ENCODE assay signal across 20 mouse cellular contexts in the genomic region with DNA sequence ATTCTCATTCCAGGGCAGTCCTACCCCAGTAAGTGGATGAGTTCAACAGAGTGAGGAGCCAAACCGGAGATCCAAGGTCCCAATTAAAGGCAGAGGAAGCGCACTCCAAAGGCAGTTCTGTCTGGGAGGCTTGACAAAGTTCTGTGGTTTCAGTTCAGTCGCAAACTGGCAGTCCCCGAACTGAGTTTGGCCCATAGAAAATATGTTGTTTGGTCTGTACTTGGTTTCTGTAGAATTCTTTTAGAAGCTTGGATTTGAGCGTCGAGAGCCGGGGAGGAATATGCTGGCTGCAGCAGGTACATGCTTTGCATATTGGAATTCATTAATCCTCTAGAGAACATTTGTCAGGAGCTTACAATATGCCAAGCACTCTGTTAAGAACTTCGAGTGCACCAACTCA.
DNase-seq lines count a peak whose midpoint lies in the region; ATAC-seq and TF ChIP-seq lines count a peak whose summit lies in the region.
"Had no signal": no experiment of that assay in that cellular context is flagged by ENCODE, and none has a peak within 500 bp of the region (broad histone marks: within the 10 kb centered on the region; RNA-seq: fewer than 3 reads in every experiment).

No protein-coding gene starts in this region.

- H3K9ac ChIP-seq in forebrain, embryonic 16.5 days (replicated peaks; ENCODE audit: low read depth, low read length): no peak overlapping the region
- H3K9ac ChIP-seq in forebrain, embryonic 11.5 days (ENCODE audit: low read length): no peak overlapping the region
- no peak overlapping the region for H3K9ac ChIP-seq in liver, postnatal 0 days (replicated peaks)
- H3K9ac ChIP-seq: embryonic facial prominence, embryonic 12.5 days; forebrain, embryonic 12.5 days; heart, embryonic 13.5 days; midbrain, embryonic 12.5 days; neural tube, embryonic 13.5 days had no signal

- no peak for DNase-seq in forebrain, embryonic 11.5 days (ENCODE audit: low spot score)
- DNase-seq in heart, postnatal 25 days (ENCODE audit: low spot score): peak; percentile 1
- no peak for DNase-seq in heart, postnatal 14 days
- DNase-seq in brain, adult 2 months (ENCODE audit: low read depth, low spot score): peak; percentile 41
- peak in 1 of 2 experiments; percentile 58 for DNase-seq in layer of hippocampus, adult 2 months (ENCODE audit: low spot score in 2 of 2)
- no peak for DNase-seq in liver, postnatal 0 days
- no peak for DNase-seq in thymus, postnatal 0 days (ENCODE audit: low spot score)
- DNase-seq: adrenal gland, adult 2 months; cerebellum, adult 18-20 months; kidney, adult 9 months; liver; lung, adult 18-20 months; lung, postnatal 4 days; thymus, adult 2 months had no signal

- 69% methylated on average over 8 of the region's 8 CpGs for WGBS in forebrain, embryonic 16.5 days
- WGBS in forebrain, embryonic 11.5 days: 90% methylated on average over 8 of the region's 8 CpGs
- 77% methylated on average over 8 of the region's 8 CpGs for WGBS in liver, postnatal 0 days (ENCODE audit: insufficient replicate concordance)

- TF ChIP-seq CTCF in layer of hippocampus, adult 2 months (conservative IDR thresholded peaks at IDR 0.05): no peak
- no peak for TF ChIP-seq CTCF in liver, postnatal 0 days (IDR thresholded peaks at IDR 0.05; ENCODE audit: low read depth)

- no peaks in the 10 kb centered on the region for H3K9me3 ChIP-seq in forebrain, embryonic 16.5 days (ENCODE audit: control insufficient read depth, low read length)
- no peaks in the 10 kb centered on the region for H3K9me3 ChIP-seq in forebrain, embryonic 11.5 days (ENCODE audit: control insufficient read depth, low read length)
- H3K9me3 ChIP-seq in liver, postnatal 0 days (ENCODE audit: low read length): no peaks in the 10 kb centered on the region
- H3K9me3 ChIP-seq: embryonic facial prominence, embryonic 12.5 days; forebrain, embryonic 12.5 days; heart, embryonic 13.5 days; midbrain, embryonic 12.5 days; neural tube, embryonic 13.5 days had no signal

- 0 out of 2 replicates have a peak, but pooled peaks have one; percentile 36 for ATAC-seq in forebrain, embryonic 16.5 days
- no peak for ATAC-seq in forebrain, embryonic 11.5 days (replicated peaks; ENCODE audit: low FRiP score)
- no peak for ATAC-seq in liver, postnatal 0 days

- no peak overlapping the region for H3K4me3 ChIP-seq in forebrain, embryonic 16.5 days (replicated peaks; ENCODE audit: low read length)
- no peak overlapping the region for H3K4me3 ChIP-seq in forebrain, embryonic 11.5 days (ENCODE audit: low read depth, low read length)
- H3K4me3 ChIP-seq in layer of hippocampus, adult 2 months: peak overlapping the region; percentile 7; the same call in 1 of the 2 replicates
- no peak overlapping the region for H3K4me3 ChIP-seq in liver, postnatal 0 days (ENCODE audit: low read depth, low read length)
- H3K4me3 ChIP-seq: embryonic facial prominence, embryonic 12.5 days; forebrain, embryonic 12.5 days; heart, embryonic 13.5 days; midbrain, embryonic 12.5 days; neural tube, embryonic 13.5 days had no signal

- no peak for TF ChIP-seq EP300 in liver, postnatal 0 days (IDR thresholded peaks at IDR 0.05; ENCODE audit: low read depth)

- intact Hi-C loops in heart, postnatal 25 days (cut with DNase I): no loop called here
- intact Hi-C loops in heart, postnatal 14 days (cut with DNase I): no loop called here

- no peak overlapping the region for H3K4me2 ChIP-seq in forebrain, embryonic 16.5 days (ENCODE audit: low read length)
- H3K4me2 ChIP-seq in forebrain, embryonic 11.5 days (ENCODE audit: low read depth, low read length, severe bottlenecking): no peak overlapping the region
- no peak overlapping the region for H3K4me2 ChIP-seq in liver, postnatal 0 days (ENCODE audit: low read depth, low read length)
- H3K4me2 ChIP-seq: embryonic facial prominence, embryonic 12.5 days; forebrain, embryonic 12.5 days; heart, embryonic 13.5 days; midbrain, embryonic 12.5 days; neural tube, embryonic 13.5 days had no signal

- H3K27me3 ChIP-seq in forebrain, embryonic 16.5 days (replicated peaks; ENCODE audit: control insufficient read depth, insufficient read depth, low read length): no peaks in the 10 kb centered on the region
- no peaks in the 10 kb centered on the region for H3K27me3 ChIP-seq in forebrain, embryonic 11.5 days (ENCODE audit: control insufficient read depth, insufficient read depth, low read length)
- H3K27me3 ChIP-seq in liver, postnatal 0 days (ENCODE audit: insufficient read depth, low read length): no peaks in the 10 kb centered on the region
- H3K27me3 ChIP-seq: embryonic facial prominence, embryonic 12.5 days; forebrain, embryonic 12.5 days; heart, embryonic 13.5 days; midbrain, embryonic 12.5 days; neural tube, embryonic 13.5 days had no signal

- no peaks in the 10 kb centered on the region for H3K4me1 ChIP-seq in forebrain, embryonic 16.5 days (replicated peaks; ENCODE audit: control insufficient read depth, insufficient read depth, low read length)
- no peaks in the 10 kb centered on the region for H3K4me1 ChIP-seq in forebrain, embryonic 11.5 days (replicated peaks; ENCODE audit: control insufficient read depth, insufficient read depth, low read length)
- no peaks in the 10 kb centered on the region for H3K4me1 ChIP-seq in liver, postnatal 0 days (ENCODE audit: insufficient read depth)
- H3K4me1 ChIP-seq: embryonic facial prominence, embryonic 12.5 days; forebrain, embryonic 12.5 days; heart, embryonic 13.5 days; midbrain, embryonic 12.5 days; neural tube, embryonic 13.5 days had no signal

- no peaks in the 10 kb centered on the region for H3K36me3 ChIP-seq in forebrain, embryonic 16.5 days (ENCODE audit: control insufficient read depth, insufficient read depth)
- no peaks in the 10 kb centered on the region for H3K36me3 ChIP-seq in forebrain, embryonic 11.5 days (ENCODE audit: control insufficient read depth, insufficient read depth, low read length)
- no peaks in the 10 kb centered on the region for H3K36me3 ChIP-seq in liver, postnatal 0 days (replicated peaks; ENCODE audit: insufficient read depth, low read length)
- H3K36me3 ChIP-seq: embryonic facial prominence, embryonic 12.5 days; forebrain, embryonic 12.5 days; heart, embryonic 13.5 days; midbrain, embryonic 12.5 days; neural tube, embryonic 13.5 days had no signal

- no peak overlapping the region for H3K27ac ChIP-seq in forebrain, embryonic 16.5 days (ENCODE audit: low read length)
- H3K27ac ChIP-seq in forebrain, embryonic 11.5 days (ENCODE audit: low read depth, low read length): no peak overlapping the region
- peak overlapping the region; percentile 80 for H3K27ac ChIP-seq in layer of hippocampus, adult 2 months
- no peak overlapping the region for H3K27ac ChIP-seq in liver, postnatal 0 days (ENCODE audit: low read depth)
- H3K27ac ChIP-seq: embryonic facial prominence, embryonic 12.5 days; forebrain, embryonic 12.5 days; heart, embryonic 13.5 days; midbrain, embryonic 12.5 days; neural tube, embryonic 13.5 days had no signal

Comparison
In these comparisons a context has a peak if more than half of its experiments do, and no peak if none do; other contexts are left out.
1. DNase-seq: peak in heart, postnatal 25 days (single experiment) and brain, adult 2 months (single experiment); none in forebrain, embryonic 11.5 days (single experiment), heart, postnatal 14 days (0 of 2), liver, postnatal 0 days (single experiment) and thymus, postnatal 0 days (single experiment).